21 mouse cellular contexts compared by ENCODE assay signal in genomic region chr12:31854039-31854438, GRCm38 (mm10).
"Had no signal": no experiment of that assay in that cellular context is flagged by ENCODE, and none has a peak within 500 bp of the region (broad histone marks: within the 10 kb centered on the region; RNA-seq: fewer than 3 reads in every experiment).

No protein-coding gene starts in this region.

- H3K9me3 ChIP-seq: intestine, embryonic 15.5 days; kidney, embryonic 15.5 days; limb, embryonic 10.5 days; limb, embryonic 13.5 days; liver, embryonic 12.5 days; lung, embryonic 15.5 days; midbrain, embryonic 10.5 days; midbrain, embryonic 13.5 days had no signal

- H3K27ac ChIP-seq: intestine, embryonic 15.5 days; kidney, embryonic 15.5 days; limb, embryonic 10.5 days; limb, embryonic 13.5 days; liver, embryonic 12.5 days; lung, embryonic 15.5 days; midbrain, embryonic 10.5 days; midbrain, embryonic 13.5 days had no signal

- H3K4me3 ChIP-seq: intestine, embryonic 15.5 days; kidney, embryonic 15.5 days; limb, embryonic 10.5 days; limb, embryonic 13.5 days; liver, embryonic 12.5 days; lung, embryonic 15.5 days; midbrain, embryonic 10.5 days; midbrain, embryonic 13.5 days had no signal

- H3K4me1 ChIP-seq: intestine, embryonic 15.5 days; kidney, embryonic 15.5 days; limb, embryonic 10.5 days; limb, embryonic 13.5 days; lung, embryonic 15.5 days; midbrain, embryonic 10.5 days; midbrain, embryonic 13.5 days had no signal

- H3K27me3 ChIP-seq: intestine, embryonic 15.5 days; kidney, embryonic 15.5 days; limb, embryonic 13.5 days; liver, embryonic 12.5 days; lung, embryonic 15.5 days; midbrain, embryonic 13.5 days had no signal

- ATAC-seq: intestine, embryonic 15.5 days; liver, embryonic 12.5 days; midbrain, embryonic 13.5 days; midbrain, embryonic 16.5 days had no signal

- DNase-seq: kidney, adult 11 months; kidney, adult 8-10 months; kidney, postnatal 10 days; kidney, postnatal 36 days; layer of hippocampus, adult 9-11 months; liver; lung, postnatal 10 days; lung, postnatal 4 days; right cerebral cortex, postnatal 25 days; thymus, adult 2 months; thymus, postnatal 14 days; thymus, postnatal 4 days had no signal

- H3K36me3 ChIP-seq: intestine, embryonic 15.5 days; kidney, embryonic 15.5 days; limb, embryonic 10.5 days; limb, embryonic 13.5 days; liver, embryonic 12.5 days; lung, embryonic 15.5 days; midbrain, embryonic 10.5 days; midbrain, embryonic 13.5 days had no signal
